Mouse (Mus musculus): ENCODE results near the gene Prlhr. TPM values are rescaled to one million over a fixed set of nuclear protein-coding genes. Genes with fewer than 3 reads are reported as not detected.

The Prlhr gene
- polyA plus RNA-seq, 1 experiment from 2014 or later = not detected

DNA sequence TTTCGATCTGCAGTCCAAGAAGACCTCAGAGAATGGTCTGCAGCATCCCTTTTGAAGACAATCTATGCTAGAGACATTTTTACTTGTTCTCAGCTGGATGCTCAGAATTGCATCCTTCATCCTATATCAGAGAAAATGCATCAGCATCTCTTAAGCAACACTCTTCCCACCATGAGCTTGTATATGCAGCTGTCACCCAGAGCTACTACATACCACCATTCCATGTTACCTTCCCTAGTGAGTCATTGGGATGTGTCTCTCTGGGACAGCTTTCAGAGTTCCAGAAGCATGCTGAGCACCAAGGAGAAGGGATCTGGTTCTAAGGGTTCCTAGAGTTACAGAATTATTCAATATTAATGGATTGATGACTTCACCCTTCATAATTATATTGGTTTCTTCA, 10.8 kb upstream of the Prlhr start:
- ATAC-seq (replicated peaks; ENCODE audit: insufficient number of reproducible peaks, low FRiP score, low TSS enrichment, low read depth) (no peak), DNase-seq (ENCODE audit: low spot score) (no peak)
- Histone ChIP-seq H3K4me2 (ENCODE audit: low read depth, low read length) (no peak overlapping the region), H3K4me1 (ENCODE audit: control insufficient read depth, insufficient read depth, low read length) (no peaks in the 10 kb centered on the region), H3K9me3 (replicated peaks; ENCODE audit: control insufficient read depth, low read length) (no peaks in the 10 kb centered on the region), H3K9ac (replicated peaks; ENCODE audit: low read length) (no peak overlapping the region), H3K36me3 (replicated peaks; ENCODE audit: control insufficient read depth, insufficient read depth, low read depth, low read length) (no peaks in the 10 kb centered on the region), H3K27me3 (ENCODE audit: control insufficient read depth, insufficient read depth, low read length) (no peaks in the 10 kb centered on the region), H3K4me3 (ENCODE audit: low read depth, low read length) (no peak overlapping the region), H3K27ac (replicated peaks; ENCODE audit: low read depth, low read length) (no peak overlapping the region)
- 34% methylated on average over 1 of the region's 1 CpGs for WGBS

DNA sequence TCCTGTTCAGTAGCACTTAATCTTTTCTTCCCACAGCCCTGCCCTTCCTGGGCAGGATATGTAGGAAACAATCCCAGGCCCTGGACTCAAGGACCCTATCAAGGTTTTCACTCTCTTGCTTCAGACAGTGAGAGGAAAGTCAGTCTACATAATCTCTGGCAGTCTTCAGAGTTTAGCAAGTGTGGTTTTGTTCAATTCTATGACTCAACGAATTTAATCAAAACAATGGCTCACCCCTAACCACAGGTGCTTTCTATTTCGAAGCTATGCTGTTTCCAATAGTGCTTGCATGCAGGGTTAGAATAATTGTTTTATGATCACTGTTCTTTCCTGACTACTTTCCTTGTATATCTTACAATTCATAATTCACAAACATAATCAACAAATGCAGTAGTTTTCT, 9.7 kb upstream of the Prlhr start:
- Histone ChIP-seq H3K27ac (replicated peaks; ENCODE audit: low read depth, low read length) (no peak overlapping the region), H3K27me3 (ENCODE audit: control insufficient read depth, insufficient read depth, low read length) (no peaks in the 10 kb centered on the region), H3K4me2 (ENCODE audit: low read depth, low read length) (no peak overlapping the region), H3K9me3 (replicated peaks; ENCODE audit: control insufficient read depth, low read length) (no peaks in the 10 kb centered on the region), H3K4me1 (ENCODE audit: control insufficient read depth, insufficient read depth, low read length) (no peaks in the 10 kb centered on the region), H3K9ac (replicated peaks; ENCODE audit: low read length) (no peak overlapping the region), H3K36me3 (replicated peaks; ENCODE audit: control insufficient read depth, insufficient read depth, low read depth, low read length) (no peaks in the 10 kb centered on the region), H3K4me3 (ENCODE audit: low read depth, low read length) (no peak overlapping the region)
- DNase-seq (ENCODE audit: low spot score) (no peak), ATAC-seq (replicated peaks; ENCODE audit: insufficient number of reproducible peaks, low FRiP score, low TSS enrichment, low read depth) (no peak)
- 49% methylated on average over 2 of the region's 2 CpGs for WGBS

GRCm38 (mm10) chr19:60468846-60469245, 742 bp upstream of the Prlhr start:
- no peaks in the 10 kb centered on the region for H3K36me3 ChIP-seq (replicated peaks; ENCODE audit: control insufficient read depth, insufficient read depth, low read depth, low read length)
- peaks cover 29% of the 10 kb centered on the region for H3K27me3 ChIP-seq (ENCODE audit: control insufficient read depth, insufficient read depth, low read length)
- 3% methylated on average over 10 of the region's 10 CpGs for WGBS
- H3K4me2 ChIP-seq (ENCODE audit: low read depth, low read length) = no peak overlapping the region
- no peaks in the 10 kb centered on the region for H3K9me3 ChIP-seq (replicated peaks; ENCODE audit: control insufficient read depth, low read length)
- no peak overlapping the region for H3K27ac ChIP-seq (replicated peaks; ENCODE audit: low read depth, low read length)
- DNase-seq (ENCODE audit: low spot score) (peak; percentile 91), ATAC-seq (replicated peaks; ENCODE audit: insufficient number of reproducible peaks, low FRiP score, low TSS enrichment, low read depth) (no peak)
- H3K4me3 ChIP-seq (ENCODE audit: low read depth, low read length) = no peak overlapping the region
- no peak overlapping the region for H3K9ac ChIP-seq (replicated peaks; ENCODE audit: low read length)
- H3K4me1 ChIP-seq (ENCODE audit: control insufficient read depth, insufficient read depth, low read length) = no peaks in the 10 kb centered on the region; the same call in 1 of the 2 replicates

GRCm38 (mm10) chr19:60467588-60468007, 506 bp downstream of the Prlhr start:
- ATAC-seq (replicated peaks; ENCODE audit: insufficient number of reproducible peaks, low FRiP score, low TSS enrichment, low read depth) = 0 out of 2 replicates have a peak, but pooled peaks have one; percentile 14
- Histone ChIP-seq H3K27ac (replicated peaks; ENCODE audit: low read depth, low read length) (no peak overlapping the region), H3K4me3 (ENCODE audit: low read depth, low read length) (peak overlapping the region; percentile 11; the same call in 1 of the 2 replicates), H3K27me3 (ENCODE audit: control insufficient read depth, insufficient read depth, low read length) (peaks cover 29% of the 10 kb centered on the region), H3K4me2 (ENCODE audit: low read depth, low read length) (peak overlapping the region; percentile 43; the same call in 1 of the 2 replicates), H3K9ac (replicated peaks; ENCODE audit: low read length) (no peak overlapping the region), H3K36me3 (replicated peaks; ENCODE audit: control insufficient read depth, insufficient read depth, low read depth, low read length) (no peaks in the 10 kb centered on the region), H3K9me3 (replicated peaks; ENCODE audit: control insufficient read depth, low read length) (no peaks in the 10 kb centered on the region), H3K4me1 (ENCODE audit: control insufficient read depth, insufficient read depth, low read length) (no peaks in the 10 kb centered on the region; the same call in 1 of the 2 replicates)
- 13% methylated on average over 31 of the region's 31 CpGs for WGBS
- DNase-seq (ENCODE audit: low spot score) = no peak

GRCm38 (mm10) chr19:60466953-60467570, 1.0 kb downstream of the Prlhr start:
- Histone ChIP-seq H3K27ac (replicated peaks; ENCODE audit: low read depth, low read length) (no peak overlapping the region), H3K4me1 (ENCODE audit: control insufficient read depth, insufficient read depth, low read length) (no peaks in the 10 kb centered on the region; the same call in 1 of the 2 replicates), H3K9me3 (replicated peaks; ENCODE audit: control insufficient read depth, low read length) (no peaks in the 10 kb centered on the region), H3K36me3 (replicated peaks; ENCODE audit: control insufficient read depth, insufficient read depth, low read depth, low read length) (no peaks in the 10 kb centered on the region), H3K4me3 (ENCODE audit: low read depth, low read length) (peak overlapping the region; percentile 11; the same call in 1 of the 2 replicates), H3K27me3 (ENCODE audit: control insufficient read depth, insufficient read depth, low read length) (peaks cover 29% of the 10 kb centered on the region), H3K4me2 (ENCODE audit: low read depth, low read length) (peak overlapping the region; percentile 43), H3K9ac (replicated peaks; ENCODE audit: low read length) (no peak overlapping the region)
- ATAC-seq (replicated peaks; ENCODE audit: insufficient number of reproducible peaks, low FRiP score, low TSS enrichment, low read depth) (peak; percentile 81; the same call in 1 of the 2 replicates), DNase-seq (ENCODE audit: low spot score) (peak; percentile 79)
- whole genome bisulfite sequencing = 2% methylated on average over 41 of the region's 41 CpGs

GRCm38 (mm10) chr19:60465726-60466125, 2.4 kb downstream of the Prlhr start:
- H3K27ac ChIP-seq (replicated peaks; ENCODE audit: low read depth, low read length) = no peak overlapping the region
- ATAC-seq (replicated peaks; ENCODE audit: insufficient number of reproducible peaks, low FRiP score, low TSS enrichment, low read depth) (no peak), DNase-seq (ENCODE audit: low spot score) (no peak)
- no peak overlapping the region for H3K4me3 ChIP-seq (ENCODE audit: low read depth, low read length)
- 71% methylated on average over 2 of the region's 2 CpGs for WGBS
- H3K9ac ChIP-seq (replicated peaks; ENCODE audit: low read length) = no peak overlapping the region
- H3K4me1 ChIP-seq (ENCODE audit: control insufficient read depth, insufficient read depth, low read length) = no peaks in the 10 kb centered on the region; the same call in 1 of the 2 replicates
- peaks cover 29% of the 10 kb centered on the region for H3K27me3 ChIP-seq (ENCODE audit: control insufficient read depth, insufficient read depth, low read length)
- no peak overlapping the region for H3K4me2 ChIP-seq (ENCODE audit: low read depth, low read length)
- no peaks in the 10 kb centered on the region for H3K9me3 ChIP-seq (replicated peaks; ENCODE audit: control insufficient read depth, low read length)
- no peaks in the 10 kb centered on the region for H3K36me3 ChIP-seq (replicated peaks; ENCODE audit: control insufficient read depth, insufficient read depth, low read depth, low read length)

DNA sequence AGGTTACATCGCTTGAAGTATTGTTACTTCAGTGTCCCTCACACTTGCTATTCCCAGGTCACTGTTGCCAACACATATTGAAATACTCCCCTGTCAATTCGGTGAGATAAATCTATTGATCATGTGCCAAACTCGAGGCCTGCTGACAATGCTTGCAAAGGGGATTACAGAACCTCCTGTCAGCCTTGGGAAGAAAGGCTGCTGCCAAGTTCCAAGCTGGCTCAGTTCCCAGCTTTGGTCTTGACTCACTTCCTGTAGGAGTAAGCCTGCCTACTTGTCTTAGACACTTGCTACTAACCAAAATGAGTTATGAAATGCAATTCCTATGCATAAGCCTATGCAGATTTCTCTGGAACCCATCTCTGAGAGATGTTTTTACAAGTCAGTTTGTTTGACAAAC, 4.2 kb downstream of the Prlhr start:
- DNase-seq (ENCODE audit: low spot score) = no peak
- no peaks in the 10 kb centered on the region for H3K9me3 ChIP-seq (replicated peaks; ENCODE audit: control insufficient read depth, low read length)
- H3K4me3 ChIP-seq (ENCODE audit: low read depth, low read length) = no peak overlapping the region
- H3K36me3 ChIP-seq (replicated peaks; ENCODE audit: control insufficient read depth, insufficient read depth, low read depth, low read length) = no peaks in the 10 kb centered on the region
- ATAC-seq (replicated peaks; ENCODE audit: insufficient number of reproducible peaks, low FRiP score, low TSS enrichment, low read depth) = no peak
- H3K9ac ChIP-seq (replicated peaks; ENCODE audit: low read length) = no peak overlapping the region
- H3K27me3 ChIP-seq (ENCODE audit: control insufficient read depth, insufficient read depth, low read length) = peaks cover 29% of the 10 kb centered on the region
- H3K27ac ChIP-seq (replicated peaks; ENCODE audit: low read depth, low read length) = no peak overlapping the region
- no peak overlapping the region for H3K4me2 ChIP-seq (ENCODE audit: low read depth, low read length)
- 57% methylated on average over 3 of the region's 3 CpGs for WGBS
- no peaks in the 10 kb centered on the region; the same call in 1 of the 2 replicates for H3K4me1 ChIP-seq (ENCODE audit: control insufficient read depth, insufficient read depth, low read length)

- Histone ChIP-seq H3K4me1 (ENCODE audit: control insufficient read depth, insufficient read depth, low read length) (no peaks in the 10 kb centered on the region; the same call in 1 of the 2 replicates), H3K27ac (replicated peaks; ENCODE audit: low read depth, low read length) (no peak overlapping the region), H3K4me2 (ENCODE audit: low read depth, low read length) (no peak overlapping the region), H3K36me3 (replicated peaks; ENCODE audit: control insufficient read depth, insufficient read depth, low read depth, low read length) (no peaks in the 10 kb centered on the region), H3K9me3 (replicated peaks; ENCODE audit: control insufficient read depth, low read length) (no peaks in the 10 kb centered on the region), H3K9ac (replicated peaks; ENCODE audit: low read length) (no peak overlapping the region), H3K27me3 (ENCODE audit: control insufficient read depth, insufficient read depth, low read length) (peaks cover 25% of the 10 kb centered on the region), H3K4me3 (ENCODE audit: low read depth, low read length) (no peak overlapping the region)
- DNase-seq (ENCODE audit: low spot score) (no peak), ATAC-seq (replicated peaks; ENCODE audit: insufficient number of reproducible peaks, low FRiP score, low TSS enrichment, low read depth) (no peak)
- 91% methylated on average over 3 of the region's 3 CpGs for WGBS
Observed at GRCm38 (mm10) chr19:60463440-60463839, 4.7 kb downstream of the Prlhr start.
